Mouse (Mus musculus) midbrain, embryonic 13.5 days (tissue): ENCODE data around the gene Nfia. TPM values are rescaled to one million over a fixed set of nuclear protein-coding genes. Genes with fewer than 3 reads are reported as not detected.

Source experiments
- ATAC-seq: fragments of 200-750 bp; cut with Nextera tagmentation; 2 replicates; pipeline ENCODE4 v1.8.0; 2017; ENCODE audit warnings: mild to moderate bottlenecking, moderate TSS enrichment, moderate library complexity
- H3K27ac ChIP-seq: fragments of 300-500 bp; sonication (generic); 2 replicates; pipeline ENCODE4 v1.5.1; 2015; ENCODE audit warnings: inconsistent platforms, mild to moderate bottlenecking, moderate library complexity
- H3K27me3 ChIP-seq: fragments of 300-500 bp; sonication (generic); 2 replicates; pipeline ENCODE4 v1.6.1; 2015; ENCODE audit warnings: mild to moderate bottlenecking, inconsistent platforms
- H3K36me3 ChIP-seq: fragments of 300-500 bp; sonication (generic); 2 replicates; pipeline ENCODE4 v1.6.1; 2015; ENCODE audit warnings: mild to moderate bottlenecking, inconsistent platforms
- H3K4me1 ChIP-seq: fragments of 300-500 bp; sonication (generic); replicated peaks from 2 replicates; pipeline ENCODE4 v1.6.1; 2015; ENCODE audit warnings: inconsistent platforms
- H3K4me2 ChIP-seq: fragments of 300-500 bp; sonication (generic); replicated peaks from 2 replicates; pipeline ENCODE4 v1.6.1; 2015; ENCODE audit warnings: moderate library complexity, mild to moderate bottlenecking, inconsistent platforms
- H3K4me3 ChIP-seq: fragments of 300-500 bp; sonication (generic); replicated peaks from 2 replicates; pipeline ENCODE4 v1.5.1; 2015; ENCODE audit warnings: mild to moderate bottlenecking, inconsistent platforms
- H3K9ac ChIP-seq: fragments of 300-500 bp; sonication (generic); replicated peaks from 2 replicates; pipeline ENCODE4 v1.6.1; 2015; ENCODE audit warnings: mild to moderate bottlenecking, inconsistent platforms
- H3K9me3 ChIP-seq: fragments of 300-500 bp; sonication (generic); 2 replicates; pipeline ENCODE4 v1.6.1; 2016; ENCODE audit warnings: mild to moderate bottlenecking, inconsistent platforms
- WGBS: fragments of 180-500 bp; shearing (Covaris S2); methylation state at CpG from one replicate; pipeline ENCODE4 v1.1.7; 2015; 5-methylcytosine and 5-hydroxymethylcytosine counted together
- polyA plus RNA-seq: library from polyadenylated mRNA; unstranded; fragments of >200 nt; fragmentation: Nextera tagmentation; extraction: Ambion mirVana; gene quantifications from 2 replicates; pipeline ENCODE4 v1.2.1, GENCODE M21; 2015

The Nfia gene
- polyA plus RNA-seq, 1 experiment from 2014 or later, result 36.2 TPM

DNA sequence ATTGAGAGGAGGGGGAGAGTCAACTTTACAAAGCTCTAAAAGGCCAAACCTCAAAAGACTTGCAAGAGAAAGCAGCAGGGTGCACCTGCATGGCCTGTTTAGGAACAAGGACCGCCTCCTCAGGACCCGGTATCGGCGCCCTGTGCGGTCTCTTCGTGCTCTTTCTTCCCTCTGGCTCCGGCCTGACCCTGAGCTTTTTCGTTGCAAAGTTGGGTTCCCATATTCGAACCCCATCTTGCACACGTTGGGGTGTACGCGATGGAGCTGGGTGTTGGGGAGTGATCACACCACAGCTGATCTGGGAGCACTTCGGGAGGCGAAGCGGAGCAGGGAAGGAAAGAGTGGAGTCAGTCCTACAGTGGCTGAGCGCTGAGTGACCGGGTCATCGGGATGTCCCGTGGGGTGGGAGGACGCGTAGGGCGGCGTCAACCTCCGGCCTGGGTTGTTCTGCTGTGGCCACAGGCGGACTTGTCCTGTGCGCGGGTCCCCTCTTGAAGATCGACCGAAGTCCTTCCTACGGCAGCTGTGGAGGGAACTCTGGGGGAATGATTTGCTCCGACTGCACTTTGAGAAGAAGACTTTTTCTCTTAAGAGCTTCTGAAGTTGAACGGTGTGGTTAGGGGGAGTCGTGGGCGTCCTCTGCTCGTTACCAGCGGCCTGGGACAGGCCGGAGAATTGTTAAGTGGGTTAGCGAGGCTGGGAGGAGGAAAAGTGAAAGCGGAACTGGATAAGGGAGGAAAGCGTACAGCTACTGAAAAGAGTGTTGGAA lies 20.9 kb upstream of the Nfia start:
- 1% methylated on average over 40 of the region's 40 CpGs for WGBS
- H3K27me3 ChIP-seq, result peaks cover 85% of the 10 kb centered on the region

DNA sequence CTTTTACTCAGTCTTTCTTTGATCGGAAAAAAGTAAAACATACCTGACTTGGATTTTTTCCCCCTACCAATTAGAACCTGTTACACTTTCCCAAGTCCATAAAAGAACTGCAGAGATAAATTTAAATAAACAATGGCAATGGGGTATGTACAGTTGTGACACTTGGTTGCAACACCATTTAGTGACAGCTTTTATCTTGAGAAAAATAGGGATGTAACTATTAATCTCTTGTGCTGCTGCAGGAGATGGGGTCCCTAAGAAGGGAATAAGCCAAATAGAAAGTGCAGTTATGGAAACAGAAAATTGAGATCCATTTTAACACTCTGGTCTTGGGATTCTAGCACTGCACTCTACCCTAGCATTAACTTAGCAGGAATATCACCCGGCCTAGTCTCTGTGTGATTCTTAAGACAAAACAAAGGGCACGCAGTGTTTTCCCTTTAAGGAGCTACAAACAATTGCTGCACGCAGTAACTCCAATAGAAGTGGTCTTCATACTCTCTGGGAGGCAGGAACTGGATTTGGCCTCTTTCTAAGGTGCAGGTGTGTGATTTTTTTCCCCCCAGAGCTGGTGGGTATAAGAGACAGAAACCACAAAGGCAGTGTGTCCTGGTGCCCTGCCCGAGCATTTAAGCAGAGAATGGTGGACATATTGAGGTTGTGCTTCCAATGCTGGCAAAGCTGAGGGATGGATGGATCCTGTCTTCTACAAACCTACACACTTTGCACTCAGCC lies 20.1 kb upstream of the Nfia start:
- Histone ChIP-seq H3K4me3 (peak overlapping the region; percentile 40; the same call in 1 of the 2 replicates), H3K27me3 (peaks cover 81% of the 10 kb centered on the region), H3K4me1 (peaks cover 27% of the 10 kb centered on the region), H3K9ac (peak overlapping the region; percentile 63), H3K27ac (no peak overlapping the region), H3K36me3 (no peaks in the 10 kb centered on the region), H3K9me3 (no peaks in the 10 kb centered on the region), H3K4me2 (peak overlapping the region; percentile 70)
- no peak for ATAC-seq
- 19% methylated on average over 5 of the region's 5 CpGs for WGBS

More for the DNA sequence above, 20.9 kb upstream of the Nfia start:
- no peaks in the 10 kb centered on the region for H3K9me3 ChIP-seq
- peak overlapping the region; percentile 40 for H3K4me3 ChIP-seq
- peak overlapping the region; percentile 70 for H3K4me2 ChIP-seq
- H3K27ac ChIP-seq, result peak overlapping the region; percentile 56
- H3K36me3 ChIP-seq, result no peaks in the 10 kb centered on the region
- H3K9ac ChIP-seq, result peak overlapping the region; percentile 63
- ATAC-seq, result peak; percentile 66
- peaks cover 27% of the 10 kb centered on the region for H3K4me1 ChIP-seq

DNA sequence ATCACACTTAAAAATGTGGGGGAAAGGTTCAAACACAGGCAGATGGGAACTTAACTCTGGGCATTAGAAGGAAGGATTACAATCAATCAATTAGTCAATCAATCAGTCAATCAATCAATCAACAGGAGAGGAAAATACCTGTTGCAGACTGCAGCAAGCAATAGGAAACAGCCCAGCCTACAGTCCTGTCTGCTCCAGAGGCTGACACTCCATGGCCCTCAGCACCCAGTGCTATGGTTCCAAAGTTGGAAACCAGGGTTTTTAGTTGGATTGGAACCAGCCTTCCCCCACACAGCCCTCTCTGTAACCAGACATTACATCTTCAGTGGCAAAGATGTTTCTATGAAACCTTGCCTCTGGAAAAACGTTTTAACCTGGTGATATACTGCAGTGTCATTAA lies 19.0 kb upstream of the Nfia start:
- H3K9me3 ChIP-seq, result no peaks in the 10 kb centered on the region
- H3K4me2 ChIP-seq, result no peak overlapping the region
- H3K9ac ChIP-seq, result no peak overlapping the region
- H3K4me1 ChIP-seq, result peaks cover 34% of the 10 kb centered on the region
- no peaks in the 10 kb centered on the region for H3K36me3 ChIP-seq
- ATAC-seq, result no peak
- peaks cover 78% of the 10 kb centered on the region for H3K27me3 ChIP-seq
- WGBS, result 6% methylated on average over 1 of the region's 1 CpGs
- H3K27ac ChIP-seq, result no peak overlapping the region
- H3K4me3 ChIP-seq, result no peak overlapping the region

DNA sequence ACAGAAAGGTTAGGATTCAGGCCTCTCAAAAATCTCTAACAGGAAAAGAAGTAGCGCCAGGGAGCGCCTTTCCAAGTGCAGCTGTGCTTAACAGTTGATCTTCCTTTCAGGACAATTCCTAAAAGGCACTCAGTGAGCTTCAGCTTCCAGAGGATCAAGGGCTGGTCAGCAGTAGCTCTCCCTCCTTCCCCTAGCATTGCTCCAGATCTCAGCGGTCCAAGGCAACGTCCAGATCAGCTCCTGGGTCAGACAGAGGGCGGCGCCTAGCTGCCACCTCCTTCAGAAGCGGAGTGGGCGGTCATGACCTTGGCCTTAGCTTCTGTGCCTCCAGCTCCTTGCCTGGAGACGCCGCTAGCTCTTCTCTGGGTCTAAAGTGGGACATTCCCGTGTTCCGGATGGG lies 18.3 kb upstream of the Nfia start:
- 13% methylated on average over 12 of the region's 12 CpGs for WGBS
- peaks cover 83% of the 10 kb centered on the region for H3K27me3 ChIP-seq
- H3K4me3 ChIP-seq, result no peak overlapping the region
- H3K9ac ChIP-seq, result no peak overlapping the region
- ATAC-seq, result no peak
- H3K4me2 ChIP-seq, result no peak overlapping the region
- H3K36me3 ChIP-seq, result no peaks in the 10 kb centered on the region
- no peaks in the 10 kb centered on the region for H3K9me3 ChIP-seq
- H3K4me1 ChIP-seq, result peaks cover 39% of the 10 kb centered on the region
- H3K27ac ChIP-seq, result no peak overlapping the region

DNA sequence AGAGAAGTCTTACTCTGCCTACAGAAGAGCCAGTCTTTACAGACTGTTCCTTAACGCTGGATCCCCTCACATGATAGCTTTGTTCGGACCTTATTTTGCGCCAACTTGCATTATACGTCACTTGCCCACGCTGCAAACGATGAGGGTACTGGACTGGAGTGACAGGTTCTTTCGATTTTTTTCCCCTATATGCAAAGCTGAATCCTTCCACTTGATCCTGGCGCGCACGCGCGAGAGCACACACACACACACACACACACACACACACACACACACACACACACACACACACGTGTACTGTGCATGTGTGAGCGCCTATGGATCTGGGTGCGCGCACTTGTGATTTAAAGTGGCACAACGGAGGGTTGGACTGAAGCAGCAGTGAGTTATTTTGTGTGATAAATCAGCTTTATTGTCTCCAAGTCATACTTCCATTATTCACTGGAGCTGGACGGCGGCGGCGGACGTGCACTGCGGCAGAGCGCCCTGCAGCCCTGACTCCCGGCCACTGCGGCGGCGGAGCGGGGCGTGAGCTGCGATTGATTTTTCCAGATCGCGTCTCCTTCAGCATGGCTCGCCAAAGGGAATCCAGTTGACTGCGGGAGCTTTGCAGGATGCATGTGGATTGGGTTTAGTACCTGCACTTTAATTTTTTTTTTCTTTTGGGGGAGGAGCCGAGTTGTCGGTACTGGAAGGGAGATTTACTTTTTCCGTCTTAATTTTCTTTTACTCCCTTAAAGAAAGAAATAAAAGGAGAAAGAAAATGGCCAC lies 15.1 kb upstream of the Nfia start:
- Histone ChIP-seq H3K4me1 (peaks cover 22% of the 10 kb centered on the region), H3K27ac (peak overlapping the region; percentile 67), H3K9ac (peak overlapping the region; percentile 66), H3K4me2 (peak overlapping the region; percentile 76), H3K4me3 (peak overlapping the region; percentile 50), H3K9me3 (no peaks in the 10 kb centered on the region), H3K27me3 (peaks cover 74% of the 10 kb centered on the region), H3K36me3 (no peaks in the 10 kb centered on the region)
- WGBS, result 1% methylated on average over 38 of the region's 38 CpGs
- peak; percentile 89 for ATAC-seq

DNA sequence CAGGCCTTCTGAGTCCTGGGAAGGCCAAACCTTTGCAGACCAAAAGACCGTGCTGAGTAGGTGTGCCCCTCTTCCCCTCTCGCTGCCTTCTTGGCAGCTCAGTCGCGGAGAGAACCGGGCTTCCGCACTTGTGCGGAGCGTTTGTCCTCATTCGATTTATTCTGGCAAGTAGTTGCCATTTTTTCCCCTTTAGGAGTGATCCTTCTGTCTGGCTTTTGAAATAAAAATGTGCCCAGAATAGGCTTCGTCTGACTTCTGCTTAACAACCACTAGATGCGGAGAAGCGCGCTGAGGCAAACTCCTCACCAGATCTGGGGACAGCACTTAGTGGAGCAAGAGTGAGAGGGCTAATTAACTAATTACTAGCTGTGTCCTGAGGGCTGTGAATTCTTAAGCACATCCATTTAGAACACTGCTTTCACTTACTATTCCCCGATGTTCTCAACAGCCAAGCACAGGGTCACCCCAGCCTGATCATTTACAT lies 14.5 kb upstream of the Nfia start:
- peak; percentile 78 for ATAC-seq

DNA sequence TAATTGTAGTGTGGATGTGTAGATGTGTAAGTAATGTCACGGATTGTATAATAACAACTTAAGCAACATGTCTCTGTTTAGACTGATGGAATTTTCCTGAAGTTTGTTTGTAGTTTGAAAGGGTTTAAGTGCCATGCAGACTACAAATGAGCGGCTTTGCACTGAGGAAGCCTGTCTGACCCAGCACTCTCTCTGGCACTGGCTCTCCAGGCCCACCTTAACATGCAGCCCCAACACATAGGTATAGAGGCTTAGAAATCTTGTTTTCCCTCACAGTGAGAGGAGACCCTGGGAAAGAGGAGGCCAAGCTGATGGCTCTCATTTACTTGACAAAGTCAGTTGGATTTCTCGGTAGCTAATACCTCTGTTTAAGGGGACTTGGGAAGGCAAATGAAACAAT lies 13.9 kb upstream of the Nfia start:
- H3K9me3 ChIP-seq, result no peaks in the 10 kb centered on the region
- peaks cover 18% of the 10 kb centered on the region for H3K4me1 ChIP-seq
- H3K9ac ChIP-seq, result peak overlapping the region; percentile 39; the same call in 1 of the 2 replicates
- no peak overlapping the region for H3K27ac ChIP-seq
- ATAC-seq, result no peak
- peak overlapping the region; percentile 76 for H3K4me2 ChIP-seq
- peak overlapping the region; percentile 50 for H3K4me3 ChIP-seq
- no peaks in the 10 kb centered on the region for H3K36me3 ChIP-seq
- peaks cover 65% of the 10 kb centered on the region for H3K27me3 ChIP-seq
- WGBS, result 15% methylated on average over 3 of the region's 3 CpGs

More for the DNA sequence above, 14.5 kb upstream of the Nfia start:
- peak overlapping the region; percentile 50 for H3K4me3 ChIP-seq
- H3K4me2 ChIP-seq, result peak overlapping the region; percentile 76
- no peaks in the 10 kb centered on the region for H3K9me3 ChIP-seq
- H3K36me3 ChIP-seq, result no peaks in the 10 kb centered on the region
- H3K9ac ChIP-seq, result peak overlapping the region; percentile 66
- peak overlapping the region; percentile 67 for H3K27ac ChIP-seq
- H3K4me1 ChIP-seq, result peaks cover 18% of the 10 kb centered on the region
- WGBS, result under 1% methylated on average over 14 of the region's 14 CpGs
- peaks cover 69% of the 10 kb centered on the region for H3K27me3 ChIP-seq

DNA sequence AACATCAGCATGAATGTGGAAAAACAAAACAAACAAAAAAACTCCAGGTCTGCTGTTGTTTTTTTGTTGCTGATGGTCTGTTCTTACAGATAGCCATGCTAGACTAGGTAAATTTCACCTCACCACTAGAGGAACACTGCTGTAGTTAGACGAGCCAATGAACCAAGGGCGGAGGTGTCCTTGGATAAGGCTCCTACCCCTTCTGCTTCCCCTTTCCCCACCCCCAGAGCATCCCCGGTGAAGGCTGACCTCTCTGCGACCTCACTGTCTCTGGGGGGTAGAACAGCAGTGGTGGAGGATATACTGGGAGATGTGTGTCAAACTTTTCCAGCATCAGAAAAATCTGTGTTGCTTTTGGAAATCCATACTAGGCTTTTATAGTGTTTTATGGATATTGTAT lies 7.9 kb upstream of the Nfia start:
- H3K4me3 ChIP-seq, result no peak overlapping the region
- H3K4me2 ChIP-seq, result no peak overlapping the region
- no peak for ATAC-seq
- H3K27ac ChIP-seq, result no peak overlapping the region
- H3K36me3 ChIP-seq, result no peaks in the 10 kb centered on the region
- H3K27me3 ChIP-seq, result peaks cover 23% of the 10 kb centered on the region
- 41% methylated on average over 4 of the region's 4 CpGs for WGBS
- H3K4me1 ChIP-seq, result no peaks in the 10 kb centered on the region
- H3K9me3 ChIP-seq, result no peaks in the 10 kb centered on the region
- no peak overlapping the region for H3K9ac ChIP-seq

DNA sequence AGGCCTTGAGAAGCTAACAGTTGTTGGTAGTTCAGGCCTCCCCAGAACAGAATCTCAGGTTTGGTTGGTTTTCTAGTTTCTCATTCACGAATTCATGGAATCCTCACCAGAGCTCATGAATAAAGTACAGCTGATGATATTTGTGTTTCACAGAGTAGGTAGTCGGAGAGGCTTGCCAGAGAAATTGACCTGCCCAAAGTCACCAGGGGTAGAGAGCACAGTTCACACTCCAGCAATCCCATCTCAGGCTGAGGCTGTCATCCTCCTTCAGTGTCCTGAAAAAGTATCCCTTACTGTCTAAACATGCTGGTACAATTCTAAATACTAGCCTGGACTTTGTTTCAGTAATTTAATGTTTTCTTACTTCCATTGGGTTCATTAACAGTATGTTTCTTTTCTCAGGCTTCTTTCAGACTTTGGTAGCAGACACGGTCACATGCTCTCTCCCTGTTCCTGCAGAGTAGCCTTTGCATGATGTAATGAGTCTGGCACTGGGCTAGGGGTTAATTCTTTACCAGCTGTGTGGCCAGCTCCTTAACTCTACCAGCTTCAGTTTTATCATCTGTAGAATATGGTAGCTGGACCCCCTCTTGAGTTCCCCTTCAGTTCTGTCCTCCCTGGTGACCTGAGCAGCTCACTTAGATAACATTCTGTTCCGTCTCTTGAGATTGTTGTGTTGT lies 7.1 kb upstream of the Nfia start:
- H3K27me3 ChIP-seq, result peaks cover 18% of the 10 kb centered on the region
- H3K4me1 ChIP-seq, result no peaks in the 10 kb centered on the region
- ATAC-seq, result no peak
- no peaks in the 10 kb centered on the region for H3K9me3 ChIP-seq
- H3K9ac ChIP-seq, result no peak overlapping the region
- no peaks in the 10 kb centered on the region for H3K36me3 ChIP-seq
- no peak overlapping the region for H3K4me3 ChIP-seq
- H3K27ac ChIP-seq, result no peak overlapping the region
- no peak overlapping the region for H3K4me2 ChIP-seq
- WGBS, result 79% methylated on average over 4 of the region's 4 CpGs

DNA sequence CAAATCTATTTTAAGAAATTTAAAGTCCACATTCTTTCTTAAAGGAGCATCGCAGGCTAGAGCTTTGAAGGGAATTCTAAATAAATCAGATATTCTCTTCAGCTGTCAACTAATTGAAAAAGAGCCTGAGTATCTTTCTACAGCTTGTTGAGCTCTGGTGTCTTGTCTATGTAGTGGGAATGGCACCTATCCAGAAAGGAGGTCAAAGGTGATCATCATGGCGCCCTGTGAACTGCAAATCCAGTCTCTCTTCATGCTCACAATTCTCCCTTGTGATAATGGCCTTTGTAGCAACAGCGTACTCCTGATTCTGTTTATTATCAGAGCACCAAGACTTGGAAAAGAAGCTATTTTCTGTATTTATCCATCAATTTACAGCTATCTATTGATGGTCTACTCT lies 6.4 kb upstream of the Nfia start:
- Histone ChIP-seq H3K27ac (no peak overlapping the region), H3K4me3 (no peak overlapping the region), H3K4me2 (no peak overlapping the region), H3K36me3 (no peaks in the 10 kb centered on the region), H3K9ac (no peak overlapping the region), H3K9me3 (no peaks in the 10 kb centered on the region), H3K27me3 (peaks cover 11% of the 10 kb centered on the region; the same call in 1 of the 2 replicates), H3K4me1 (no peaks in the 10 kb centered on the region)
- no peak for ATAC-seq
- WGBS, result 89% methylated on average over 3 of the region's 3 CpGs

DNA sequence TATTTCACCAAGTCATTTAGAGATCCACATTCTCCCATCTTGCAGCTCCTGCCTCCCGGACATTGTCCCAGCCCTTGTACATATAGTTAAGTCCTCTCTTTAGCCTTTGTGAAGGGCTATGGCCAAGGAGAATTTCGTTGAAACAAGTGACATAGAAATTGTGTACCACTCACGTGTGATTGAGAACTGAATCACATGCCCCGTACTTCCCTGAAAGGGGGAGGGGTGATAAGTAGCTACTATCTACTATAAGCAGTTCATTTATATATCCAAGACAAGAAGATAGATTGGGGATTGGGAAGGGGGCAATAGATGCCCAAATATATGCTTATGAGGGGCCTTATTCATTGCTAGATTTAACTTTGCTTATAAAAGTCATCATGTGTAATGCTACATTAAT lies 5.5 kb upstream of the Nfia start:
- Histone ChIP-seq H3K9me3 (no peaks in the 10 kb centered on the region), H3K27ac (no peak overlapping the region), H3K4me3 (no peak overlapping the region), H3K4me2 (no peak overlapping the region), H3K9ac (no peak overlapping the region), H3K36me3 (no peaks in the 10 kb centered on the region), H3K27me3 (peaks cover 8% of the 10 kb centered on the region; the same call in 1 of the 2 replicates), H3K4me1 (peaks cover 5% of the 10 kb centered on the region; the same call in 1 of the 2 replicates)
- no peak for ATAC-seq
- 75% methylated on average over 4 of the region's 4 CpGs for WGBS
